Mouse (Mus musculus): ENCODE measurements around the gene Itih4.

Itih4 gene

GRCm38 (mm10) chr14:30886204-30886603 lies at the start of gene Itih4:
Gene Itih4 (plus strand): TSS chr14:30886476.
- in situ Hi-C loops (cut with MboI; ENCODE audit: unreplicated experiment in 2 of 2): loop anchor here in 1 of 2 experiments (25.0 kb wide), 1 partner anchor 774 kb away; no protein-coding TSS in a partner anchor

- in situ Hi-C loops (cut with MboI; ENCODE audit: unreplicated experiment in 2 of 2): no loop called here
Observed at GRCm38 (mm10) chr14:30837416-30837996, 48.8 kb upstream of the Itih4 start.

GRCm38 (mm10) chr14:30843701-30844100 lies 42.6 kb upstream of the Itih4 start:
- in situ Hi-C loops (cut with MboI; ENCODE audit: unreplicated experiment in 2 of 2): no loop called here

- in situ Hi-C loops (cut with MboI; ENCODE audit: unreplicated experiment in 2 of 2): loop anchor here (5.0 to 10.0 kb wide), 2 partner anchors 136 to 153 kb away; partner anchors contain the start of gene Sfmbt1 (in 1 of the 2)
Observed at GRCm38 (mm10) chr14:30850504-30850903, 35.8 kb upstream of the Itih4 start.

GRCm38 (mm10) chr14:30852325-30852724 lies 34.0 kb upstream of the Itih4 start:
- in situ Hi-C loops (cut with MboI; ENCODE audit: unreplicated experiment in 2 of 2): loop anchor here (5.0 to 10.0 kb wide), 2 partner anchors 138 to 155 kb away; partner anchors contain the start of gene Sfmbt1 (in 1 of the 2)

GRCm38 (mm10) chr14:30855316-30855715 lies 31.0 kb upstream of the Itih4 start:
- in situ Hi-C loops (cut with MboI; ENCODE audit: unreplicated experiment in 2 of 2): loop anchor here in 1 of 2 experiments (5.0 to 10.0 kb wide), 2 partner anchors 141 to 268 kb away; partner anchors contain the start of gene Sfmbt1

GRCm38 (mm10) chr14:30856885-30857507 lies 29.3 kb upstream of the Itih4 start:
- in situ Hi-C loops (cut with MboI; ENCODE audit: unreplicated experiment in 2 of 2): loop anchor here in 1 of 2 experiments (5.0 to 10.0 kb wide), 2 partner anchors 142 to 270 kb away; partner anchors contain the start of gene Sfmbt1

GRCm38 (mm10) chr14:30857990-30858389 lies 28.3 kb upstream of the Itih4 start:
- in situ Hi-C loops (cut with MboI; ENCODE audit: unreplicated experiment in 2 of 2): loop anchor here in 1 of 2 experiments (5.0 to 10.0 kb wide), 2 partner anchors 143 to 271 kb away; partner anchors contain the start of gene Sfmbt1

- in situ Hi-C loops (cut with MboI; ENCODE audit: unreplicated experiment in 2 of 2): loop anchor here in 1 of 2 experiments (10.0 kb wide), 1 partner anchor 187 kb away; no protein-coding TSS in a partner anchor
Observed at GRCm38 (mm10) chr14:30861421-30862125, 24.7 kb upstream of the Itih4 start.

GRCm38 (mm10) chr14:30862368-30862767 lies 23.9 kb upstream of the Itih4 start:
- in situ Hi-C loops (cut with MboI; ENCODE audit: unreplicated experiment in 2 of 2): loop anchor here in 1 of 2 experiments (10.0 kb wide), 1 partner anchor 188 kb away; no protein-coding TSS in a partner anchor

- in situ Hi-C loops (cut with MboI; ENCODE audit: unreplicated experiment in 2 of 2): loop anchor here in 1 of 2 experiments (5.0 to 10.0 kb wide), 3 partner anchors 77 to 273 kb away; partner anchors contain the start of gene Itih1
Observed at GRCm38 (mm10) chr14:30865311-30865710, 21.0 kb upstream of the Itih4 start.

- in situ Hi-C loops (cut with MboI; ENCODE audit: unreplicated experiment in 2 of 2): loop anchor here in 1 of 2 experiments (5.0 to 10.0 kb wide), 3 partner anchors 75 to 275 kb away; partner anchors contain the start of gene Itih1
Observed at GRCm38 (mm10) chr14:30867042-30867441, 19.2 kb upstream of the Itih4 start.

GRCm38 (mm10) chr14:30868826-30869225 lies 17.4 kb upstream of the Itih4 start:
- in situ Hi-C loops (cut with MboI; ENCODE audit: unreplicated experiment in 2 of 2): loop anchor here in 1 of 2 experiments (5.0 to 10.0 kb wide), 3 partner anchors 73 to 277 kb away; partner anchors contain the start of gene Itih1

GRCm38 (mm10) chr14:30869391-30869801 lies 16.9 kb upstream of the Itih4 start:
- in situ Hi-C loops (cut with MboI; ENCODE audit: unreplicated experiment in 2 of 2): loop anchor here in 1 of 2 experiments (5.0 to 10.0 kb wide), 3 partner anchors 73 to 277 kb away; partner anchors contain the start of gene Itih1

- in situ Hi-C loops (cut with MboI; ENCODE audit: unreplicated experiment in 2 of 2): loop anchor here (5.0 to 10.0 kb wide), 2 partner anchors 72 to 324 kb away; partner anchors contain the start of gene Itih1 (in 1 of the 2)
Observed at GRCm38 (mm10) chr14:30870206-30871147, 15.8 kb upstream of the Itih4 start.

- in situ Hi-C loops (cut with MboI; ENCODE audit: unreplicated experiment in 2 of 2): loop anchor here (5.0 to 10.0 kb wide), 2 partner anchors 68 to 321 kb away; partner anchors contain the start of gene Itih1 (in 1 of the 2)
Observed at GRCm38 (mm10) chr14:30874095-30874700, 12.1 kb upstream of the Itih4 start.

- in situ Hi-C loops (cut with MboI; ENCODE audit: unreplicated experiment in 2 of 2): loop anchor here (10.0 to 25.0 kb wide), 2 partner anchors 320 to 763 kb away; no protein-coding TSS in a partner anchor
Observed at GRCm38 (mm10) chr14:30875130-30875865, 11.0 kb upstream of the Itih4 start.

GRCm38 (mm10) chr14:30875955-30876354 lies 10.3 kb upstream of the Itih4 start:
- in situ Hi-C loops (cut with MboI; ENCODE audit: unreplicated experiment in 2 of 2): loop anchor here (10.0 to 25.0 kb wide), 2 partner anchors 319 to 764 kb away; no protein-coding TSS in a partner anchor

All from v-Abl transformed pro-B cells (cell line).